Mouse (Mus musculus): ENCODE data around the gene Gm42372. TPM values are rescaled to one million over a fixed set of nuclear protein-coding genes. Genes with fewer than 3 reads are reported as not detected.
A peak's percentile ranks its signal among the peaks of the same experiment; 100 is the strongest.
"Not testable (repeated sequence)": the region's sequence is repeated elsewhere in the genome, so short reads cannot be mapped to it uniquely, and the experiment has no call there.

Gene Gm42372
- not detected for total RNA-seq (2022)

- no peak for DNase-seq (ENCODE audit: low spot score in 2 of 2)
Observed at GRCm38 (mm10) chr7:16982859-16983568, at the start of gene Gm42372. Gene Gm42372 (plus strand): TSS chr7:16983086.

- DNase-seq (ENCODE audit: low spot score in 2 of 2), result no peak
Observed at GRCm38 (mm10) chr7:16937312-16937711, 45.6 kb upstream of the Gm42372 start.

- no peak for DNase-seq (ENCODE audit: low spot score in 2 of 2)
Observed at GRCm38 (mm10) chr7:16938117-16938791, 44.6 kb upstream of the Gm42372 start.

- no peak for DNase-seq (ENCODE audit: low spot score in 2 of 2)
Observed at GRCm38 (mm10) chr7:16940292-16940691, 42.6 kb upstream of the Gm42372 start.

GRCm38 (mm10) chr7:16942861-16943260 lies 40.0 kb upstream of the Gm42372 start:
- no peak for DNase-seq (ENCODE audit: low spot score in 2 of 2)

GRCm38 (mm10) chr7:16944061-16944807 lies 38.7 kb upstream of the Gm42372 start, which contains the start of gene Pnmal2:
Gene Pnmal2 (plus strand): TSS chr7:16944682.
- peak in 1 of 2 experiments; percentile 39 for DNase-seq (ENCODE audit: low spot score in 2 of 2)

GRCm38 (mm10) chr7:16944808-16945315 lies 38.0 kb upstream of the Gm42372 start:
- DNase-seq (ENCODE audit: low spot score in 2 of 2), result no peak

GRCm38 (mm10) chr7:16945419-16945818 lies 37.5 kb upstream of the Gm42372 start:
- DNase-seq (ENCODE audit: low spot score in 2 of 2), result no peak

- DNase-seq (ENCODE audit: low spot score in 2 of 2), result no peak
Observed at GRCm38 (mm10) chr7:16946441-16947348, 36.2 kb upstream of the Gm42372 start.

- DNase-seq (ENCODE audit: low spot score in 2 of 2), result no peak
Observed at GRCm38 (mm10) chr7:16947349-16947895, 35.5 kb upstream of the Gm42372 start.

GRCm38 (mm10) chr7:16947959-16948361 lies 34.9 kb upstream of the Gm42372 start:
- DNase-seq (ENCODE audit: low spot score in 2 of 2), result no peak

GRCm38 (mm10) chr7:16948923-16949458 lies 33.9 kb upstream of the Gm42372 start:
- no peak for DNase-seq (ENCODE audit: low spot score in 2 of 2)

GRCm38 (mm10) chr7:16949908-16950841 lies 32.7 kb upstream of the Gm42372 start:
- DNase-seq (ENCODE audit: low spot score in 2 of 2), result peak; percentile 28 to 41

GRCm38 (mm10) chr7:16950861-16951635 lies 31.8 kb upstream of the Gm42372 start:
- peak; percentile 44 to 60 for DNase-seq (ENCODE audit: low spot score in 2 of 2)

GRCm38 (mm10) chr7:16953776-16954175 lies 29.1 kb upstream of the Gm42372 start:
- not testable (repeated sequence) for DNase-seq (ENCODE audit: low spot score in 2 of 2)

GRCm38 (mm10) chr7:16955712-16956111 lies 27.2 kb upstream of the Gm42372 start:
- no peak for DNase-seq (ENCODE audit: low spot score in 2 of 2)

- no peak for DNase-seq (ENCODE audit: low spot score in 2 of 2)
Observed at GRCm38 (mm10) chr7:16956410-16957265, 26.2 kb upstream of the Gm42372 start.
